Mouse (Mus musculus) adrenal gland, postnatal 4 days (tissue): ENCODE data around the gene Atp9a. TPM values are rescaled to one million over a fixed set of nuclear protein-coding genes. Genes with fewer than 3 reads are reported as not detected.

Source experiments
- DNase-seq, 2 experiments: peaks; one replicate each; pipeline ENCODE4 v3.0.0; 2021 to 2022; ENCODE audit warnings: low spot score in 2 of 2, mixed read lengths in 2 of 2
- total RNA-seq, 2 experiments: library from RNA; stranded (reverse); gene quantifications; 2 replicates each; pipeline ENCODE4 v1.2.3; 2021

Atp9a gene
- total RNA-seq, 2 experiments from 2014 or later, result 85.3 to 88.5 TPM

- DNase-seq, result no peak
These were observed 94.0 kb downstream of the Atp9a start for GRCm38 (mm10) chr2:168648171-168648570.

- DNase-seq, result no peak
These were observed 97.4 kb downstream of the Atp9a start for GRCm38 (mm10) chr2:168644855-168645254.

- DNase-seq, result no peak
These were observed 98.6 kb downstream of the Atp9a start for GRCm38 (mm10) chr2:168643524-168644177.

GRCm38 (mm10) chr2:168642187-168642586 lies 100.0 kb downstream of the Atp9a start:
- DNase-seq, result no peak

GRCm38 (mm10) chr2:168640460-168640859 lies 101.7 kb downstream of the Atp9a start:
- no peak for DNase-seq

GRCm38 (mm10) chr2:168634881-168635280 lies 107.3 kb downstream of the Atp9a start:
- DNase-seq, result no peak

- DNase-seq, result no peak
These were observed 108.8 kb downstream of the Atp9a start for GRCm38 (mm10) chr2:168633301-168633816.

GRCm38 (mm10) chr2:168632543-168632942 lies 109.7 kb downstream of the Atp9a start:
- no peak for DNase-seq

- DNase-seq, result peak; percentile 66 to 69
These were observed 113.4 kb downstream of the Atp9a start for GRCm38 (mm10) chr2:168628787-168629186.

- no peak for DNase-seq
These were observed 114.1 kb downstream of the Atp9a start for GRCm38 (mm10) chr2:168627829-168628770.

- no peak for DNase-seq
These were observed 115.8 kb downstream of the Atp9a start for GRCm38 (mm10) chr2:168626385-168626784.

GRCm38 (mm10) chr2:168625091-168625490 lies 117.1 kb downstream of the Atp9a start:
- DNase-seq, result no peak

- no peak for DNase-seq
These were observed 121.0 kb downstream of the Atp9a start for GRCm38 (mm10) chr2:168621111-168621802.

GRCm38 (mm10) chr2:168618205-168618717 lies 123.9 kb downstream of the Atp9a start:
- DNase-seq, result no peak

- DNase-seq, result no peak
These were observed 127.0 kb downstream of the Atp9a start for GRCm38 (mm10) chr2:168615160-168615559.

- DNase-seq, result no peak
These were observed 127.9 kb downstream of the Atp9a start for GRCm38 (mm10) chr2:168614170-168614872.

- DNase-seq, result no peak
These were observed 128.9 kb downstream of the Atp9a start for GRCm38 (mm10) chr2:168613092-168613880.

- no peak for DNase-seq
These were observed 131.3 kb downstream of the Atp9a start for GRCm38 (mm10) chr2:168610941-168611340.

- no peak for DNase-seq
These were observed 132.5 kb downstream of the Atp9a start for GRCm38 (mm10) chr2:168609653-168610248.
